Mouse (Mus musculus) ES-E14 (cell line): Measurements from ENCODE around the gene Ston2. TPM values are rescaled to one million over a fixed set of nuclear protein-coding genes. Genes with fewer than 3 reads are reported as not detected.

ENCODE experiments used
- DNase-seq: peaks from one replicate; pipeline ENCODE4 v3.0.0-alpha.2; 2013; ENCODE audit warnings: low read depth, low spot score
- H3K27ac ChIP-seq: 2 replicates; pipeline ENCODE4 v1.5.1; 2012; ENCODE audit warnings: low read depth, mild to moderate bottlenecking, low read length, moderate library complexity, mixed read lengths; ENCODE audit not compliant: poor library complexity, insufficient read depth, severe bottlenecking
- H3K36me3 ChIP-seq: 2 replicates; pipeline ENCODE4 v1.6.1; 2012; ENCODE audit warnings: mild to moderate bottlenecking, low read length, moderate library complexity, mixed read lengths; ENCODE audit not compliant: control insufficient read depth, poor library complexity, insufficient read depth, severe bottlenecking
- H3K4me1 ChIP-seq, 2 experiments: fragments of 150-350 bp in 1 of 2; sonication (generic) in 1 of 2; 2 replicates each; pipeline ENCODE4 v1.6.1; 2012; ENCODE audit warnings: low read length in 2 of 2, mild to moderate bottlenecking in 1 of 2, mixed read lengths in 1 of 2; ENCODE audit not compliant: control insufficient read depth in 2 of 2, insufficient read depth in 2 of 2, poor library complexity in 1 of 2
- H3K4me3 ChIP-seq, 2 experiments: fragments of 150-350 bp in 1 of 2; sonication (generic) in 1 of 2; 2 replicates each; pipeline ENCODE4 v1.5.1; 2012; ENCODE audit warnings: low read length in 2 of 2, low read depth in 1 of 2, mild to moderate bottlenecking in 1 of 2, mixed read lengths in 1 of 2; ENCODE audit not compliant: insufficient read depth in 1 of 2, poor library complexity in 1 of 2, severe bottlenecking in 1 of 2
- H3K9ac ChIP-seq: 2 replicates; pipeline ENCODE4 v1.6.1; 2012; ENCODE audit warnings: low read depth, mild to moderate bottlenecking, low read length, mixed read lengths; ENCODE audit not compliant: poor library complexity, insufficient read depth, severe bottlenecking
- H3K9me3 ChIP-seq: fragments of 150-350 bp; sonication (generic); 2 replicates; pipeline ENCODE4 v1.6.1; 2012; ENCODE audit warnings: low read depth, mild to moderate bottlenecking, low read length; ENCODE audit not compliant: control insufficient read depth, insufficient read depth
- CHD2 ChIP-seq: IDR thresholded peaks from 2 replicates; pipeline ENCODE4 v1.6.1; 2014; ENCODE audit warnings: mild to moderate bottlenecking, low read depth, low read length, inconsistent platforms
- HCFC1 ChIP-seq: IDR thresholded peaks from 2 replicates; pipeline ENCODE4 v1.6.1; 2012; ENCODE audit warnings: low read length, inconsistent platforms, borderline replicate concordance; ENCODE audit not compliant: insufficient read depth
- MAFK ChIP-seq: IDR thresholded peaks from 2 replicates; pipeline ENCODE4 v1.6.1; 2014; ENCODE audit warnings: mild to moderate bottlenecking, low read depth, low read length, inconsistent platforms; ENCODE audit not compliant: insufficient read depth
- ZC3H11A ChIP-seq: IDR thresholded peaks from 2 replicates; pipeline ENCODE4 v1.6.1; 2012; ENCODE audit warnings: low read depth, mild to moderate bottlenecking, inconsistent platforms, low read length, borderline replicate concordance
- ZNF384 ChIP-seq: IDR thresholded peaks from 2 replicates; pipeline ENCODE4 v1.6.1; 2012; ENCODE audit warnings: low read depth, low read length, inconsistent platforms
- in situ Hi-C, 2 experiments: fragments of 600-800 bp; cut with MboI; formaldehyde crosslinking; loops; one replicate each; pipeline ENCODE4 v1.15.1; 2025; ENCODE audit warnings: low sequenced_read_pairs in 2 of 2, inconsistent platforms in 1 of 2; ENCODE audit not compliant: unreplicated experiment in 2 of 2
- total RNA-seq: library from RNA; depleted of rRNA; stranded (reverse); fragments of 300-350 nt; gene quantifications from 2 replicates; pipeline ENCODE4 v1.2.3, GENCODE M21; 2012

The Ston2 gene
- total RNA-seq, 1 experiment = 11.7 TPM

- no peaks in the 10 kb centered on the region for H3K4me1 ChIP-seq
- in situ Hi-C loops = loop anchor here (25.0 kb wide), 2 partner anchors 142 to 367 kb away; no protein-coding TSS in a partner anchor
- peak; percentile 87 for DNase-seq
- no peaks in the 10 kb centered on the region for H3K36me3 ChIP-seq
- peak overlapping the region; percentile 87 for H3K9ac ChIP-seq
- H3K4me3 ChIP-seq = peak overlapping the region; percentile 81 to 92
- H3K27ac ChIP-seq = no peak overlapping the region
- H3K9me3 ChIP-seq = no peaks in the 10 kb centered on the region
- TF ChIP-seq CHD2 = no peak
- TF ChIP-seq ZC3H11A = no peak
- no peak for TF ChIP-seq HCFC1
Observed at GRCm38 (mm10) chr12:91779004-91779365, 9.2 kb downstream of the Ston2 start.

DNA sequence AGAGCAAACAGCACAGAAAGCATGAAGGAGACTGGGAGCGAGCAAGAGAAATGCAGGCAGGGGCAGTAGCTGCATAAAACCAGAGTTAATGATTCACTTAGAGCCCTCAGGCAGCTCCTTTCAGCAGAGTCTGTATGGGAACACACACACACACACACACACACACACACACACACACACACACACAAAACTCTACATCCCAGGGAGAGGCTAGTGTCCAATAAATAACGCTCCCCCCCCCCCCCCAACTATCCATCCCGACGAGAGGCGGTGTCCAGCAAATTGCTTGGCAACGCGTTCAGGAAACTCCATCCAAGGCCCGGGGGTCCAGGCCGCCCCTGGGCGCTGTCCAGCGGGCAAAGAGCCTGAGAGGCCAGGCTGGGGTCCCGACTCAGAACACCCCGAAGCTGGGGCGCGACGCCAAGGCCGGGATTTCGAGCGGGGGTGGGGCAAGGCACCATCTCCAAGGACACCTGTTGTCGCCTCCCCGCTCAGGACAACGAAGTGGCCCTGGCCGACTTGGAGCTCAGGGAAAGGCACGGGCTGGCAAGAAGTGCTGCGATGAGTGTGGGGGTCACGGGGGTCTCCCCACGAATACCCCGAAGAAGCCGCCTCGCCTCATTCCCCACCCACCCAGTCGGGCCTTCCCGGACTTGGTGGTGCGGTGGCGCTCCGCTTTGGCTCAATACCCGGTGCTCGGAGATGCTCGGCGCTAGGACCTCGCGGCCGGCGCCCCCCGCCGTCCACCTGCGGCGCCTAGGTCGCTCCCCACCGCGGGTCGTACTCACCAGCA is 9.8 kb downstream of the Ston2 start:
- no peak for DNase-seq
- TF ChIP-seq ZC3H11A = no peak
- TF ChIP-seq CHD2 = no peak
- no peak for TF ChIP-seq ZNF384
- no peak for TF ChIP-seq HCFC1
- TF ChIP-seq MAFK = no peak
- in situ Hi-C loops = loop anchor here (25.0 kb wide), 2 partner anchors 141 to 366 kb away; no protein-coding TSS in a partner anchor
- H3K27ac ChIP-seq = no peak overlapping the region
- no peaks in the 10 kb centered on the region for H3K36me3 ChIP-seq
- no peaks in the 10 kb centered on the region for H3K9me3 ChIP-seq
- H3K9ac ChIP-seq = peak overlapping the region; percentile 87
- peak overlapping the region; percentile 81 to 92 for H3K4me3 ChIP-seq
- no peaks in the 10 kb centered on the region for H3K4me1 ChIP-seq

- Histone ChIP-seq H3K9ac (no peak overlapping the region), H3K4me3 (no peak overlapping the region)
- in situ Hi-C loops = loop anchor here (25.0 kb wide), 2 partner anchors 139 to 364 kb away; no protein-coding TSS in a partner anchor
Observed at GRCm38 (mm10) chr12:91776342-91776741, 11.8 kb downstream of the Ston2 start.

DNA sequence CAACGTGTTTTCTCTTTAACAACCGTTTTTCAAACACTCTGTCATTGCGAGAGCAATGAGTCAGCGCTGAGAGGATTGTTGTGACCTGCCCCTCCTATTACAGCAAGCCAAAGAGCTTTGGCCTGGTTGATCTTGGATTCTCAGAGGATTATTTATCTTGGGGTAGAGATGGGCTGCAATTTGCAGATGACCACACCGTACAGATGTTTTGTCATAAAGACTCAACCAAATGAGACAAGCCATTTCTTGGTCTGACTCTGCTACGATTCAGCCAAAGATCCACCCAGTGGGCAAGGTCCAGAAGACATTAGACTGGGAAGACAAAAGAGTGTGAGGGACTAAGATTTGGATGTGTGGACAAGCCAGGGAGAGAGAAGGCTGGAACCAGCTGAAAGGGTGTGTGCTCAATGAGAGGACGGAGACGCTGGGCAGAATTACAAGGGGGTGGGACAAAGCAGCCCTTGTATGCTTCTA is 13.3 kb downstream of the Ston2 start:
- H3K9me3 ChIP-seq = no peaks in the 10 kb centered on the region
- TF ChIP-seq ZC3H11A (no peak), ZNF384 (no peak), HCFC1 (no peak), MAFK (no peak), CHD2 (no peak)
- H3K4me1 ChIP-seq = no peaks in the 10 kb centered on the region
- in situ Hi-C loops = loop anchor here (25.0 kb wide), 2 partner anchors 138 to 363 kb away; no protein-coding TSS in a partner anchor
- H3K9ac ChIP-seq = no peak overlapping the region
- no peaks in the 10 kb centered on the region for H3K36me3 ChIP-seq
- H3K4me3 ChIP-seq = no peak overlapping the region
- H3K27ac ChIP-seq = no peak overlapping the region
- no peak for DNase-seq

More at GRCm38 (mm10) chr12:91776342-91776741, 11.8 kb downstream of the Ston2 start:
- TF ChIP-seq HCFC1 (no peak), CHD2 (no peak), ZC3H11A (no peak), ZNF384 (no peak), MAFK (no peak)
- Histone ChIP-seq H3K9me3 (no peaks in the 10 kb centered on the region), H3K27ac (no peak overlapping the region), H3K36me3 (no peaks in the 10 kb centered on the region), H3K4me1 (no peaks in the 10 kb centered on the region)
- no peak for DNase-seq
